Mouse (Mus musculus) liver, embryonic 11.5 days (tissue): ENCODE data around the gene Plin4. TPM values are rescaled to one million over a fixed set of nuclear protein-coding genes. Genes with fewer than 3 reads are reported as not detected.
A peak's percentile ranks its signal among the peaks of the same experiment; 100 is the strongest.

Experiments
- ATAC-seq: fragments of 200-750 bp; cut with Nextera tagmentation; replicated peaks from 2 replicates; pipeline ENCODE4 v1.8.0; 2017; ENCODE audit warnings: moderate number of reproducible peaks, mild to moderate bottlenecking, moderate TSS enrichment, moderate library complexity; ENCODE audit not compliant: low FRiP score
- DNase-seq: peaks from one replicate; pipeline ENCODE4 v3.0.0-alpha.2; 2017; ENCODE audit warnings: low spot score
- H3K27ac ChIP-seq: fragments of 300-500 bp; sonication (generic); 2 replicates; pipeline ENCODE4 v1.5.1; 2014; ENCODE audit warnings: mild to moderate bottlenecking, low read depth, low read length, control low read depth
- H3K27me3 ChIP-seq: fragments of 300-500 bp; sonication (generic); replicated peaks from 2 replicates; pipeline ENCODE4 v1.6.1; 2014; ENCODE audit warnings: low read length, mixed read lengths; ENCODE audit not compliant: control insufficient read depth, insufficient read depth
- H3K36me3 ChIP-seq: fragments of 300-500 bp; sonication (generic); 2 replicates; pipeline ENCODE4 v1.6.1; 2014; ENCODE audit warnings: mild to moderate bottlenecking, low read length, moderate library complexity, mixed read lengths; ENCODE audit not compliant: control insufficient read depth, insufficient read depth
- H3K4me1 ChIP-seq: fragments of 300-500 bp; sonication (generic); replicated peaks from 2 replicates; pipeline ENCODE4 v1.6.1; 2014; ENCODE audit warnings: low read length, mixed read lengths; ENCODE audit not compliant: control insufficient read depth, insufficient read depth
- H3K4me2 ChIP-seq: fragments of 300-500 bp; sonication (generic); 2 replicates; pipeline ENCODE4 v1.6.1; 2014; ENCODE audit warnings: mild to moderate bottlenecking, control low read depth, moderate library complexity
- H3K4me3 ChIP-seq: fragments of 300-500 bp; sonication (generic); 2 replicates; pipeline ENCODE4 v1.5.1; 2014; ENCODE audit warnings: low read depth, low read length, control low read depth
- H3K9ac ChIP-seq: fragments of 300-500 bp; sonication (generic); 2 replicates; pipeline ENCODE4 v1.6.1; 2014; ENCODE audit warnings: low read depth, low read length, control low read depth
- H3K9me3 ChIP-seq: fragments of 300-500 bp; sonication (generic); 2 replicates; pipeline ENCODE4 v1.6.1; 2016; ENCODE audit warnings: low read length, inconsistent platforms, mixed read lengths; ENCODE audit not compliant: control insufficient read depth
- WGBS: fragments of 180-500 bp; shearing (Covaris S2); extraction: QIAGEN DNeasy Blood & Tissue Kit; methylation state at CpG from one replicate; pipeline ENCODE4 v1.1.7; 2014; 5-methylcytosine and 5-hydroxymethylcytosine counted together
- polyA plus RNA-seq: library from polyadenylated mRNA; unstranded; fragments of >200 nt; fragmentation: Nextera tagmentation; extraction: Ambion mirVana; gene quantifications from 2 replicates; pipeline ENCODE4 v1.2.1, GENCODE M21; 2014

The Plin4 gene
- polyA plus RNA-seq, 1 experiment from 2014 or later: 0.14 TPM

GRCm38 (mm10) chr17:56132661-56133060 lies 23.1 kb upstream of the Plin4 start:
- no peak overlapping the region for H3K9ac ChIP-seq
- 2% methylated on average over 14 of the region's 14 CpGs for WGBS
- H3K4me2 ChIP-seq: peak overlapping the region; percentile 43
- no peaks in the 10 kb centered on the region for H3K27me3 ChIP-seq
- ATAC-seq (no peak), DNase-seq (peak; percentile 72)
- H3K4me1 ChIP-seq: peaks cover 21% of the 10 kb centered on the region
- H3K27ac ChIP-seq: no peak overlapping the region; the same call in 1 of the 2 replicates
- H3K36me3 ChIP-seq: no peaks in the 10 kb centered on the region
- no peaks in the 10 kb centered on the region for H3K9me3 ChIP-seq
- 0 out of 2 replicates have a peak overlapping the region, but pooled peaks have one; percentile 10 for H3K4me3 ChIP-seq

- DNase-seq (no peak), ATAC-seq (no peak)
- Histone ChIP-seq H3K9ac (no peak overlapping the region), H3K4me2 (no peak overlapping the region), H3K9me3 (no peaks in the 10 kb centered on the region), H3K4me1 (peaks cover 21% of the 10 kb centered on the region), H3K36me3 (no peaks in the 10 kb centered on the region), H3K27me3 (no peaks in the 10 kb centered on the region), H3K27ac (no peak overlapping the region), H3K4me3 (no peak overlapping the region)
- 42% methylated on average over 7 of the region's 7 CpGs for WGBS
These were observed 22.2 kb upstream of the Plin4 start for GRCm38 (mm10) chr17:56131814-56132213.

- no peak for ATAC-seq
- no peak for DNase-seq
- Histone ChIP-seq H3K9ac (no peak overlapping the region), H3K27me3 (no peaks in the 10 kb centered on the region), H3K36me3 (no peaks in the 10 kb centered on the region), H3K4me3 (no peak overlapping the region), H3K4me2 (no peak overlapping the region), H3K4me1 (peaks cover 21% of the 10 kb centered on the region), H3K27ac (no peak overlapping the region), H3K9me3 (no peaks in the 10 kb centered on the region)
- WGBS: 92% methylated on average over 10 of the region's 10 CpGs
These were observed 21.5 kb upstream of the Plin4 start for GRCm38 (mm10) chr17:56131136-56131535.

- WGBS: 75% methylated on average over 15 of the region's 15 CpGs
- Histone ChIP-seq H3K27me3 (peaks cover 20% of the 10 kb centered on the region), H3K36me3 (no peaks in the 10 kb centered on the region), H3K4me3 (no peak overlapping the region), H3K4me1 (peaks cover 3% of the 10 kb centered on the region; the same call in 1 of the 2 replicates), H3K27ac (no peak overlapping the region), H3K4me2 (no peak overlapping the region), H3K9me3 (no peaks in the 10 kb centered on the region), H3K9ac (no peak overlapping the region)
- ATAC-seq (no peak), DNase-seq (no peak)
These were observed 18.6 kb upstream of the Plin4 start for GRCm38 (mm10) chr17:56128246-56128645.

- Histone ChIP-seq H3K27me3 (peaks cover 40% of the 10 kb centered on the region), H3K4me1 (no peaks in the 10 kb centered on the region), H3K9ac (no peak overlapping the region), H3K36me3 (no peaks in the 10 kb centered on the region), H3K4me2 (no peak overlapping the region), H3K4me3 (no peak overlapping the region), H3K27ac (no peak overlapping the region), H3K9me3 (peaks cover 7% of the 10 kb centered on the region)
- no peak for ATAC-seq
- no peak for DNase-seq
- 79% methylated on average over 11 of the region's 11 CpGs for WGBS
These were observed 16.6 kb upstream of the Plin4 start for GRCm38 (mm10) chr17:56126175-56126574.

- DNase-seq: no peak
- Histone ChIP-seq H3K4me2 (no peak overlapping the region), H3K9me3 (peaks cover 7% of the 10 kb centered on the region), H3K4me3 (no peak overlapping the region), H3K9ac (no peak overlapping the region), H3K27ac (no peak overlapping the region), H3K4me1 (no peaks in the 10 kb centered on the region; the same call in 1 of the 2 replicates), H3K36me3 (no peaks in the 10 kb centered on the region), H3K27me3 (peaks cover 50% of the 10 kb centered on the region)
- 81% methylated on average over 4 of the region's 4 CpGs for WGBS
- no peak for ATAC-seq
These were observed 15.7 kb upstream of the Plin4 start for GRCm38 (mm10) chr17:56125276-56125630.

- Histone ChIP-seq H3K4me2 (peak overlapping the region; percentile 65), H3K27ac (no peak overlapping the region), H3K36me3 (no peaks in the 10 kb centered on the region), H3K4me1 (peaks cover 4% of the 10 kb centered on the region; the same call in 1 of the 2 replicates), H3K27me3 (peaks cover 56% of the 10 kb centered on the region), H3K9me3 (peaks cover 7% of the 10 kb centered on the region), H3K4me3 (peak overlapping the region; percentile 42), H3K9ac (0 out of 2 replicates have a peak overlapping the region, but pooled peaks have one; percentile 17)
- 22% methylated on average over 59 of the region's 59 CpGs for WGBS
- no peak for DNase-seq
- ATAC-seq: no peak
These were observed 15.0 kb upstream of the Plin4 start for GRCm38 (mm10) chr17:56124377-56125275.

GRCm38 (mm10) chr17:56123681-56124340 lies 14.2 kb upstream of the Plin4 start:
- H3K36me3 ChIP-seq: no peaks in the 10 kb centered on the region
- no peak overlapping the region; the same call in 1 of the 2 replicates for H3K4me3 ChIP-seq
- H3K27me3 ChIP-seq: peaks cover 64% of the 10 kb centered on the region
- DNase-seq (no peak), ATAC-seq (no peak)
- peak overlapping the region; percentile 65 for H3K4me2 ChIP-seq
- peaks cover 7% of the 10 kb centered on the region for H3K9me3 ChIP-seq
- 44% methylated on average over 59 of the region's 59 CpGs for WGBS
- H3K4me1 ChIP-seq: peaks cover 4% of the 10 kb centered on the region; the same call in 1 of the 2 replicates
- no peak overlapping the region for H3K9ac ChIP-seq
- H3K27ac ChIP-seq: no peak overlapping the region
